Mouse (Mus musculus) fibroblast of lung, adult 2 months (primary cell): ENCODE measurements around the gene Gzmd.
A peak's percentile ranks its signal among the peaks of the same experiment; 100 is the strongest.
"Not testable (repeated sequence)": the region's sequence is repeated elsewhere in the genome, so short reads cannot be mapped to it uniquely, and the experiment has no call there.

Source experiments
- DNase-seq: peaks from one replicate; pipeline ENCODE4 v3.0.0-alpha.2; 2011; ENCODE audit warnings: low read depth

The Gzmd gene

DNA sequence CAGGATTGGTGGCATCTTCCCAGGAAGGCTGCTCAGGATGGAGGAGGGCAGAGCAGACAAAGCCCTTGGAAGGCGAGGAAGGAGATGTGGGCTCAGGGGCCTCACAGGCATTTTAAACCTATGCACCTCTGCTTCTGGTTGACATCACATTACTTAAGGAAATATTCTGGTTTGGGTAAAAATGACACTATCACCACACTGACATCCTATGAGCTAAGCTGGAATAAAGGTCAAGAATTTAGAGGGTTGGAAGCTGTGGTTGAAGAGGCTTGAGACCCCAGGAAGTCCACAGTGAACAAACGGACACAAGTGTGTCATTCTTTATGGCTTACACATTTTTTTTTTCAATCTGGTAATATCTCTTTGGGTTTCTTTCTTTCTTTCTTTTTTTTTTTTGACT is at the start of gene Gzmd:
Gene Gzmd, minus strand, starts transcription at position 101 of the 400 bp plus-strand sequence.
- not testable (repeated sequence) for DNase-seq

DNA sequence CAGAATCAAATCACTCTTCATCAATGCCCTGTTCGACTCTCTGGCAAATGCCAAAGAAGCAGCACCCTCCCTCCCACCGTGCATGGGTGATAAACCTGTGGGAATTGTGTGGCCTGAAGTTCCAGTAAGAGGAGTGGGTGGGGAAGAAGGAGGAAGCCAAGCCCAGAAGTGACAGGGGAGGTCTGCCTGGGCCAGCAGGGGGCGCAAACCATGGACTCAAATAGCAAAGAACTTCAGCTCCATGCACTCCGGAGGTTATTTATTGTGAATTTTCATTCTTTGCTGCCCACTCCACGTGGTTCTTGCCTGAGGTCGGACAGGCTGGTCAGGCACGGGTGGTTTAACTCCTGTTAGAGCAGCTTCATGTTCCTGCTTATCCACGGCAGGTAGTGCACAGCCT is 45.2 kb upstream of the Gzmd start:
- peak; percentile 0 for DNase-seq

DNA sequence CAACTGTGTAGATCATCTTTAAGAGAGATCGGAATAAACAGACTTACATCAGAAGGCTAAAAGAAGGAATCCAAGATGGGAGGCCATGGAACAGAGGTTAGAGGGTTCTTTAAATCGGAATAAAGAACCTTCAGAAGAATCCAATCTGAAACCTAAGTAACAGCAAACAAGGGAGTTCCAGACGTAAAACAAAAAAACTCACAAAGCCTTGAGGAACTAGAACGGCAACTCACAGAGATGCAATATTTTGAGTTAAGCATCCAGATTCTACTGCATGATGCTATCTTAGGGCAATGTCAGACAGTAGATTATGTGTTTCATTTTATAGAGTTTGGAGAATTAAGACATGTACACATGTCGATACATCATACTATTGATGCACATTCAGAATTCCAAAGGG is 42.1 kb upstream of the Gzmd start, which contains the start of gene Gzmn:
Gene Gzmn, minus strand, starts transcription at position 101 of the 400 bp plus-strand sequence.
- no peak for DNase-seq

DNA sequence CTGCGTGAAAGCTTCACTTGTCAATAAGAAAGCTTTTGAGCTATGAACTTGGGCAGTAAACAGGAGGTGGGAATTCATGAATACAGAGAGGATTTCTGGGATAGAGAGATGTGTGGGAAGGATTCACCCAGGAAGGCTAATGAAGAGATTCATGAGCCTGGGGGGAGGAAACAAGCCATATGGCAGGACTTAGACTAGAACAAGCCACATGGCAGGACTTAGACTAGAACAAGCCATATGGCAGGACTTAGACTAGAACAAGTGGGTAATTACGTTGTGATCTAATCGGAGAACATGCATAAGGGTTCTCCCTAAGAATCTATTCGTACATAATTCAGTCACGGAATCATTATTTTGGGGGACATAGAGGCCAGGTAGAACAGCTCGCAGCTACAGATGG is 41.0 kb upstream of the Gzmd start:
- no peak for DNase-seq

GRCm38 (mm10) chr14:56172744-56173143 is 40.3 kb upstream of the Gzmd start:
- DNase-seq = no peak

DNA sequence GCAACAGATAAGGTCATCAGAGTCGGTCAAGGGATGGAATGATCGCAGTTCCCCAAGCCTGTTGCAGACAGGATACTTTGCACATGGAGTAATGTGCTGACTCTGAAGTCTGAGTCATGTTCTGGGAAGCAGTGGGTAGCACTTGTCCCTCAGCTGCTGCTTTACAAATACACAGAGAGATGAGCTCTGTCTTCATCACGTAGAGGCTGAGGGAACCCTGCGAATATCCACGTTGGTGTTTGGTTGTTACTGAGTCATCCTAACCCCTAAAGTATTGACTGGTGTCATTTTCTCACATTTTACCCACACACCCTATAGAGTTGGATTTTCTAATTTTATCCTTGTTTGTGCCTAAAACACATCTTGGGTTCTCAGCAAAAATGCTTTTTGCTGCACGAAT is 35.6 kb upstream of the Gzmd start:
- DNase-seq = no peak

DNA sequence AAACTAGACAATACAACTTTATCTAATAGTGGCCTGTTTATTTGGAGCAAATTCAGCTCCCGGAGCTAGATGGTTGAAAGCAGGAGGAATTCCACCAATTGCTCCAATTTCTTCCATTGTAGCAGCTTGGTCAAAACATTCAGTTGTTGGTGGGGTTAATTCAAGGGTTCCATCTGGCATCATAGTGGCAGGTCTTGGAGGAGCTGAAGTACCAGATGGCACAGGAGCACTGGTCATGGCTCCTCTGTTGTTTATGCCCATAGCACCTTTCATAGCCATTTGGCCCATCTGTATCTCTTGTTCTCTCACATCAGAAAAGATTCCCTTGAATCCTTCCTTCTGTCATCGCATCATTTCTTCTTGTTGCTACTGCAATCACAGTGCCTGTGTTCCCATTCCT is 29.7 kb upstream of the Gzmd start:
- DNase-seq = no peak

DNA sequence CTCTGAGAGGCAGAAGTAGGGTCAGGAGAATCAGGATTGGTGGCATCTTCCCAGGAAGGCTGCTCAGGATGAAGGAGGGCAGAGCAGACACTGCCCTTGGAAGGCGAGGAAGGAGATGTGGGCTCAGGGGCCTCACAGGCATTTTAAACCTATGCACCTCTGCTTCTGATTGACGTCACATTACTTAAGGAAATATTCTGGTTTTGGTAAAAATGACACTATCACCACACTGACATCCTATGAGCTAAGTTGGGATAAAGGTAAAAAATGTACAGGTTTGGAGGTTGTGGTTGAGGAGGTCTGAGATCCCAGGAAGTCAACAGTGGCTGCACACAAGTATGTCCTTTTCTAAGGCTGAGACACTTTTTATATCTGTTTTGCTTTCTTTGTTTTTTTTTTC is 27.1 kb upstream of the Gzmd start, which contains the start of gene Gzmg:
Gene Gzmg, minus strand, starts transcription at position 101 of the 400 bp plus-strand sequence.
- not testable (repeated sequence) for DNase-seq

GRCm38 (mm10) chr14:56155340-56155739 is 22.9 kb upstream of the Gzmd start:
- no peak for DNase-seq

- DNase-seq = not testable (repeated sequence)
Observed at GRCm38 (mm10) chr14:56133675-56134074, 1.3 kb upstream of the Gzmd start.

DNA sequence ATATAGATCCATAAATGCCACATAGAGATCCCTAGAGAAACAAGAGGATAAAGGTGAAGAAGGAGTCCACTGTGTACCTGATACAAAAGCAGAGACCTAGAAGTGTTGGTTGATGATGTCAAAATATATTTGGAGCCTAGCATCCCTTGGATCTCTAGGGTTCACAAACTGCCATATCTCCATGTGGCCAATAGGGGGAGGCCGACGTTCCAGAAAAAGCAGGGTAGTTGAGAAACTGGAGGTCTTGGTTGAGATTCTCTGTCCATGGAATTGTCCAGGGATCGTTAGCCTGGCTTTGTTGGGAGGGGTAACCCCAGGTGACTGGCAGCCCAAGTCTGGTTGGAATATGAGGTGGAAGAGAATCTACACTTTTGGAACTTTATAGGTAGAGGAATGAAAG is 4.1 kb downstream of the Gzmd start:
- no peak for DNase-seq

DNA sequence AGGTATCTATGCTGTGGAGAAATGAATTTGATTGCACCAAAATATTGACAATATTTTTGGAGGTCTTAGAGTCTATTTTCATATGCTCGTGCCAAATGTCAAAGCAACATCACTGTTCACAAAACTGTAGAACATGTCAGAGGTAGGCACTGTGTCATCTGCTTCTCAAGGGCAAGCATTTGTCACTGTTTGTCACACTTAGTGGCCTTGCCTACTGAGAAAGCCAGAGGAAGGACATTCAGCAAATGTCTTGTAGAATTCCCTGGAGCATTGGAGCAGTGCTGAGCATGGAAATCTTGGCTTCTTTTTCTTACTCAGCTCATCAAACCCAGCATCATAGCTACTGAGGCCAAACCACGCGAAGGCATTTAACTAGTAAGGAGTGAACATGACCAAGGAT is 8.9 kb downstream of the Gzmd start:
- DNase-seq = no peak

DNA sequence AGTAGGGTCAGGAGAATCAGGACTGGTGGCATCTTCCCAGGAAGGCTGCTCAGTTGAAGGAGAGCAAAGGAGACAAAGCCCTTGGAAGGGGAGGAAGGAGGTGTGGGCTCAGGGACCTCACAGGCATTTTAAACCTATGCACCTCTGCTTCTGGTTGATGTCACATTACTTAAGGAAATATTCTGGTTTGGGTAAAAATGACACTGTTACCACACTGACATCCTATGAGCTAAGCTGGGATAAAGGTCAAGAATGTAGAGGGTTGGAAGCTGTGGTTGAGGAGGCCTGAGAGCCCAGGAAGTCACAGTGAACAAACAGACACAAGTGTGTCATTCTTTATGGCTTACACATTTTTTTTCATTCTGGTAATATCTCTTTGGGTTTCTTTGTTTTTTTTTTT is 11.9 kb downstream of the Gzmd start, which contains the start of gene Gzme:
Gene Gzme, minus strand, starts transcription at position 101 of the 400 bp plus-strand sequence.
- no peak for DNase-seq

DNA sequence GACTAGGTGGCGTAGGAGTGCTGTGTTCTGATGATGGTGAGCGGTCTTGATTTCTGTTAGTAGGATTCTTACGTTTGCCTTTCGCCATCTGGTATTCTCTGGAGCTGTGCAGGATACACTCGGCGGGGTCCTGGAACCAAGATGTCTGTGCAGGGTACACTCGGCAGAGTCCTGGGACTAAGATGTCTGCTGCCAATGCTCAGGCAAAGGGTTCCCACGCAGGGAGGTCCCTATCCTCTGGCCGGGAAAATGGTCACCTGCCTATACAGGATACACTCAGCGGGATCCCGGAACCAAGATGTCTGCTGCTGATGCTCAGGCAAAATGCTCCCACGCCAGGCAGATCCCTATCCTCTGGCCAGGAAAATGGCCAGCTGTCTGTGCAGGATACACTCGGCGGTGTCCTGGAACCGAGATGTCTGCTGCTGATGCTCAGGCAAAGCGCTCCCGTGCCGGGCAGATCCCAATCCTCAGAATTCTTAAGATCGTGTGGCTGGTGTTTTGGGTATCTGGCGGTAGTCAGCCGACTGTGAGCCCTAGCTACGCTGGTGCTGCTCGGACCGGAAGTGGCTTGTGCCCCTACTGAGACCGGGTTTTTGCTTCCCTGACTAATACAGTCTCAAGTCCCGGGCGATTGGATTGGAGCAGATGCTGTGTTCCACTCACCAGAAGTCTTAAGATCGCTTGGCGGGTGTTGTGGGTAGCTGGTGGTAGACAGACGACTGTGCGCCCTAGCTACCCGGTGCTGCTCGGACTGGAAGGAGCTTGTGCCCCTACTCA is 16.7 kb downstream of the Gzmd start:
- DNase-seq = not testable (repeated sequence)

DNA sequence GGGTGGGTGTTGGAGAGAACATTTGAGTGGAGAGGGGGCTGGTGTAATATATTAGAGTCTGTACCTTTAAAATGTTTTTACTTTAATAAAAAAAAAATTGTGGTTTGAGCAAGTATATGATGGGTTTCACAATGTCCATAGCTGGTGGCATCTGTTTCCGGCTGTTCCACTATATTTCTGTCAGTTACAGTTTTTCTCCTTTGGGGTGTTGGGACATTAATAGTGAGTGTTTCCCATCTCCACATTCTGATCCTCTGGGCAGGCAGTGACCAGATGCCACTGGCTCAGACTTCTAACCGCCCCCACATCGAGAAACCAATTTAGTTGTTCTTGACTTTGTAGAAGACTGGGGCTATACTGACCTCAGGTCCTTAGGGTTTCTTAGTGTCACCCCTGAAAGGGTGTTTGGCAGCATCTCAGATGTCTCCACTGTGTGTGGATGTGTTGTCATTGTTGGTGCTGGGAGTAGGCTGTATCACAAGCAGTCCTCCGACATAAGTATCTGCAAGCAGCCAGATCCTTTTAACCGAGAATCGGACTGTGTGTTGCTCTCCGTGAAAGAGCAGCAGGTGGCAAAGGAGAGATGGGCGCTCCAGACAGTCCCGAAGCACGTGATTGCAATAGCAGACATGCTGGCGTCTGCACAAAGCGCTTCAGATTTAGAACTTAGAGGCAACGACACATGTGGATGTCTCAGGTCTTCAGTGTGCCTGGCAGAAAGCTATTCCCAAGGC is 26.8 kb downstream of the Gzmd start:
- no peak for DNase-seq

DNA sequence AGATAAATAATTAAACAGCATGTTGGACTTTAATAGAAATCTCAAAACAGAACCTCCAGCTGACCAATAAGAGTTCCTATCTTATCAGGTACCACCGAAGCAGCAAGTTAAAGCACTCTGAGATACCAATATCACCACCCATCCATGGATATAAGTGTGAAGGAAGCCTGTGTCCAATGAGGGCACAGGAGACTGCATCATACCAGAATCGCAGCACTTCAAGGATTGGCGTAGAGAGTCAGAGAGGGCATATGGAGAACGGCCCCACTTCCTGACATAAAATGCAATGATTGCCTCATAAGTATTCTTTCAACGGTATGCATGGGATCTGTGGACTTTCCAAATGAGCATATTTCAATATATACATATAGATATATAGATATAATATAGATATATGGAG is 27.4 kb downstream of the Gzmd start:
- DNase-seq = no peak

DNA sequence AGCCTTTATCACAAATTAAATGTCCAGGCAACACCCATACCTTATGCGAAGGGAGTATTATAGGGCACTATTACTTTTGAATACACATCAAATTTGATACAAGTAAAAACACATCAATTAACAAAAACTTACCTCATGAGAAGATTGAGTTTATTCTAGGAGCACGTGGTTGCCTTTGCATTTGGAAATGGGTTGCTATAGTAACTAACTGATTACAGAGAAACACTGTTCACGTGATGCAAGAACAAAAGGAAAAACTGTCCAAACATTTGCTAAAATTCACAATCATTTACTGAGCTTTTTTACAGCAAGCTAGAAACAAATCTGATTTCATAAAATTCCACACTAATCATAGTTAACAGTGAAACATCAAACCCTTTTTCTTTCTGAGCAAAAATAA is 29.0 kb downstream of the Gzmd start:
- DNase-seq = no peak

GRCm38 (mm10) chr14:56102386-56102785 is 30.0 kb downstream of the Gzmd start, which contains the start of gene Ctsg:
Ctsg (minus strand) TSS chr14:56102574.
- no peak for DNase-seq

- no peak for DNase-seq
Observed at GRCm38 (mm10) chr14:56098940-56099339, 33.5 kb downstream of the Gzmd start.

GRCm38 (mm10) chr14:56097597-56097996 is 34.8 kb downstream of the Gzmd start:
- DNase-seq = no peak

DNA sequence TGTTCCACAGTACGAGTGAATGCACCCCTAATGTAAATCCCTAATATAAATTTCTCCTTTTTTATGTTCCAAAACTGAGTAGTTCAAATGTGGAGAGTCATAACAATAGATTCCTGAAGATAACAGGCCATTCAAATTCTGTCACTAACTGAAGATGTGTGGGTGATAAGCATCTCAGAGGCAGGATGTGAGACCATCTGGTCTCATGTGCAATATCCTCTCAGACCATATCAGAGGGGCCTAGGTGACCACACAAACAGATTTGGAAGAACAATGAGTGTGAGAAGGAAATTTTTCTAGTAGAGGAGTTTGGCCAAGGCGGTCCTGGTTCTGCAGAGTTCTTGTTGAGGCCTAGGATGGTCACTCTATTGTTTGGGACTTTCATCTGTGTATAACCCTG is 39.1 kb downstream of the Gzmd start:
- no peak for DNase-seq

DNA sequence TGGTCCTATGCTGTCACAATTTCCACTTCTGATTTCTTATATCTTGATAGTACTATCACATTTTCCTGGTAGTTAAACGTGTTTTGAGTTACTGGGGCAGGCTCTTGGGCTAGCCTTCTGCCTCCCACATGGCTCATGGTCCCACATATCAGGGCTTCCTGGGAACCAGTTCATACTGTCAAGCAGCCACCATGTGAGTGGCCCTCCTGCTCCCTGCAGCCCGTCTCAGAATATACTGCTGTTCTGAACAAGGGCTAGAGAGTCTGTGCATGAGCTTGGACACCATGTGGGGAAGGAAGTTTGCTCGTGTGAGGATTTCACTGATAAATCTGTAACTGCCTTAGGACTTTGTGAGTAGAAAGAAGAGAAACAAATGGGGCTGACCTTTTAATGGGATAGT is 45.7 kb downstream of the Gzmd start:
- DNase-seq = no peak

DNA sequence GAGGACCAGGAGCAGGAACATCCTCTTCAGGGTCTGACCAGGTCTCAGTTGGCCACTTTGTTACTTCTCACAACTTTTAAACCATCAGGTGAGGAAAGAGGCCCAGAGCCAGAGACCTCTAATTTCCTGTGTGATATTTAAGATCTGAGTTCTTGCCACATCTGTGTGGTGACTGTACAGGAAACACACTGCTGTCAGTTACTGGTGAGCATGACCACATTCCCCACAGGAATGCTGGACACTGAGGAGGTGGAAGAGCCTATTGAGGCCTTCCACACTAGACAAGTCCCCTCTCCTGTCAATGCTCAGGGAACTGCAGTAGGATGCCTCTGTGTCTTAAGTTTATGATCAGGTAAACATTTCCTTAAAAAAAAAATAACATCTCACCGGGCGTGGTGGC is 47.2 kb downstream of the Gzmd start, which contains the start of gene Mcpt8:
Gene Mcpt8, minus strand, starts transcription at position 107 of the 400 bp plus-strand sequence.
- DNase-seq = no peak
